Mouse (Mus musculus) hindbrain, embryonic 15.5 days (tissue): ENCODE data around the gene 1700003E16Rik. TPM values are rescaled to one million over a fixed set of nuclear protein-coding genes. Genes with fewer than 3 reads are reported as not detected.
A peak's percentile ranks its signal among the peaks of the same experiment; 100 is the strongest.
"Not testable (repeated sequence)": the region's sequence is repeated elsewhere in the genome, so short reads cannot be mapped to it uniquely, and the experiment has no call there.

Experiments
- ATAC-seq: fragments of 200-750 bp; cut with Nextera tagmentation; 2 replicates; pipeline ENCODE4 v1.8.0; 2017; ENCODE audit warnings: low read depth, moderate number of reproducible peaks, moderate TSS enrichment; ENCODE audit not compliant: low FRiP score
- H3K27ac ChIP-seq: fragments of 300-500 bp; sonication (generic); replicated peaks from 2 replicates; pipeline ENCODE4 v1.5.1; 2015; ENCODE audit warnings: mild to moderate bottlenecking, inconsistent platforms
- H3K27me3 ChIP-seq: fragments of 300-500 bp; sonication (generic); 2 replicates; pipeline ENCODE4 v1.6.1; 2015; ENCODE audit warnings: control low read depth, inconsistent platforms
- H3K36me3 ChIP-seq: fragments of 300-500 bp; sonication (generic); 2 replicates; pipeline ENCODE4 v1.6.1; 2015; ENCODE audit warnings: control low read depth, inconsistent platforms
- H3K4me1 ChIP-seq: fragments of 300-500 bp; sonication (generic); replicated peaks from 2 replicates; pipeline ENCODE4 v1.6.1; 2015; ENCODE audit warnings: control low read depth, inconsistent platforms
- H3K4me2 ChIP-seq: fragments of 300-500 bp; sonication (generic); 2 replicates; pipeline ENCODE4 v1.6.1; 2015; ENCODE audit warnings: moderate library complexity, mild to moderate bottlenecking, inconsistent platforms
- H3K4me3 ChIP-seq: fragments of 300-500 bp; sonication (generic); 2 replicates; pipeline ENCODE4 v1.5.1; 2015; ENCODE audit warnings: mild to moderate bottlenecking, inconsistent platforms
- H3K9ac ChIP-seq: fragments of 300-500 bp; sonication (generic); 2 replicates; pipeline ENCODE4 v1.6.1; 2015; ENCODE audit warnings: inconsistent platforms
- H3K9me3 ChIP-seq: fragments of 300-500 bp; sonication (generic); 2 replicates; pipeline ENCODE4 v1.6.1; 2016; ENCODE audit warnings: control low read depth, inconsistent platforms
- WGBS: fragments of 180-500 bp; shearing (Covaris S2); methylation state at CpG from one replicate; pipeline ENCODE4 v1.1.7; 2015; 5-methylcytosine and 5-hydroxymethylcytosine counted together
- polyA plus RNA-seq: library from polyadenylated mRNA; unstranded; fragments of >200 nt; fragmentation: Nextera tagmentation; extraction: Ambion mirVana; gene quantifications from 2 replicates; pipeline ENCODE4 v1.2.1, GENCODE M21; 2015

The 1700003E16Rik gene
- polyA plus RNA-seq, 1 experiment from 2014 or later = 9.8 TPM

DNA sequence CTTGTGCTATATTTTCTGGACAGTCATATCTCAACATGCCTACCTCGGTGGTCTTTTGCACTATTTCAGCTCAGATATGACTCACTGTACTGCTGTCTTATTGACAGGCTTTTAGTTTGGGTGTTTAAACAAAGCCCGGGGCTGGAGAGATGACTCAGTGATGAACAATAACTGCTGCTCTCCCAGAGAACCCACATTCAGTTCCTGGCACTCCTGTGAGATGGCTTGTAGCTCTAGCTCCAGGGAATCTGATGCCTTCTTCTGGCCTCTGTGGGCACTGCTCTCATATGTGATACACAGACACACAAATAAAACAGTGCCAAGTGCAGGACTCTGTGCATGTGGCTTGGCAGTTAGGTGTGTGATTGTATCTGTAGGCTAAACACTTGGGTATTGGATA, 11.0 kb upstream of the 1700003E16Rik start:
- no peak overlapping the region for H3K27ac ChIP-seq
- no peaks in the 10 kb centered on the region for H3K9me3 ChIP-seq
- no peak for ATAC-seq
- no peaks in the 10 kb centered on the region for H3K27me3 ChIP-seq
- no peak overlapping the region for H3K9ac ChIP-seq
- H3K4me3 ChIP-seq = no peak overlapping the region
- H3K4me1 ChIP-seq = peaks cover 16% of the 10 kb centered on the region
- 86% methylated on average over 2 of the region's 2 CpGs for WGBS
- H3K4me2 ChIP-seq = no peak overlapping the region
- H3K36me3 ChIP-seq = no peaks in the 10 kb centered on the region

DNA sequence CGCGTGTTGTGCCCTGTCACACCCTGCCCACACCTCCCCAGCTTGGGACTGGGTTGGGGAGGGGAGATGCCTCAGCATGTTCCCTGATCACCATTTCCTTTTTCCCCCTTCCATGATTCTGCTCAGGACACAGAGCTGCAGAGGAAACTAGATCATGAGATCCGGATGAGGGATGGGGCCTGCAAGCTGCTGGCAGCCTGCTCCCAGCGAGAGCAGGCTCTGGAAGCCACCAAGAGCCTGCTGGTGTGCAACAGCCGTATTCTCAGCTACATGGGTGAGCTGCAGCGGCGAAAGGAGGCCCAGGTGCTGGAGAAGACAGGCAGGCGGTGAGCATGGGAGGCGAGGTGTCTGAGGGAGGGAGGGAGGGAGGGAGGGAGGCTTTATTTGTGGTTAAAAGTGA, 10.4 kb upstream of the 1700003E16Rik start:
- Histone ChIP-seq H3K27ac (no peak overlapping the region), H3K4me2 (no peak overlapping the region), H3K9me3 (no peaks in the 10 kb centered on the region), H3K4me3 (no peak overlapping the region), H3K4me1 (peaks cover 16% of the 10 kb centered on the region), H3K9ac (no peak overlapping the region), H3K27me3 (no peaks in the 10 kb centered on the region), H3K36me3 (no peaks in the 10 kb centered on the region)
- ATAC-seq = no peak
- WGBS = 79% methylated on average over 9 of the region's 9 CpGs

DNA sequence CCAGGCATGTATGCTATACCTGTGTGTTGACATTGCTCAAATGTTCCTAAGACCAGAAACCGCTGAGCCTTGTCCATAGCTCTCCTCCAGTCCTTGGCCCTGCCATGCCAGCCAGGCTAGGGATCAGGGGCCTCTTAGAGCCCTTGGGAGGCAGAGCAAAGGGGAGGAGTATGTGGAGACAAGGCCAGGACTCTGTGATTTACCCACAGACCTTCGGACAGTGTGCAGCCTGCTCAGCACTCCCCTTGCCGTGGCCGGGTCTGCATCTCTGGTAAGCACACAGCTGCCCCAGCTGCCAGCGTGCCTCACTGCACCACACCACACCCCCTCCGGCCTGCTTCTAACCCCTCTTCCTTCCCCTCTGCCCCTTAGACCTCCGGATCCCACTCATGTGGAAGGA, 8.9 kb upstream of the 1700003E16Rik start:
- no peak for ATAC-seq
- H3K4me3 ChIP-seq = no peak overlapping the region
- 58% methylated on average over 7 of the region's 7 CpGs for WGBS
- H3K4me2 ChIP-seq = no peak overlapping the region
- peaks cover 9% of the 10 kb centered on the region for H3K4me1 ChIP-seq
- H3K27me3 ChIP-seq = no peaks in the 10 kb centered on the region
- H3K9me3 ChIP-seq = no peaks in the 10 kb centered on the region
- H3K36me3 ChIP-seq = no peaks in the 10 kb centered on the region
- no peak overlapping the region for H3K27ac ChIP-seq
- no peak overlapping the region for H3K9ac ChIP-seq

DNA sequence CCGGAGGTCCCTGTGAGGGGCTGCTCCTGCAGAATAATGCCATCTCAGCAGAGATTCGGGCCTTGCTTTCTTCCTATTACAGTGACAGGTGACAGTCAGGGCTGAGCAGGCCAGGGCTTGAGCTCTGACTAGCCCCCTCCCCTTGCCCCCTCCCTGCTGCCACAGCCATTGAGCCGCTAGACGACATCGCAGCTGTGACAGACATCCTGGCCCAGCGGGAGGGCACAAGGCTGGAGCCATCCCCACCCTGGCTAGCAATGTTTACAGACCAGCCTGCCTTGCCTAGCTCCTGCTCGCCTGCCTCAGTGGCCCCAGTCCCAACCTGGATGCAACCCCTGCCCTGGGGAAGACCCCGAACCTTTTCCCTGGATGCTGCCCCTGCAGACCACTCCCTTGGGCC, 4.5 kb upstream of the 1700003E16Rik start:
- Histone ChIP-seq H3K27me3 (no peaks in the 10 kb centered on the region), H3K4me1 (peaks cover 16% of the 10 kb centered on the region), H3K36me3 (no peaks in the 10 kb centered on the region), H3K27ac (no peak overlapping the region), H3K9ac (no peak overlapping the region), H3K9me3 (no peaks in the 10 kb centered on the region), H3K4me3 (no peak overlapping the region), H3K4me2 (no peak overlapping the region)
- no peak for ATAC-seq
- WGBS = 30% methylated on average over 8 of the region's 8 CpGs

DNA sequence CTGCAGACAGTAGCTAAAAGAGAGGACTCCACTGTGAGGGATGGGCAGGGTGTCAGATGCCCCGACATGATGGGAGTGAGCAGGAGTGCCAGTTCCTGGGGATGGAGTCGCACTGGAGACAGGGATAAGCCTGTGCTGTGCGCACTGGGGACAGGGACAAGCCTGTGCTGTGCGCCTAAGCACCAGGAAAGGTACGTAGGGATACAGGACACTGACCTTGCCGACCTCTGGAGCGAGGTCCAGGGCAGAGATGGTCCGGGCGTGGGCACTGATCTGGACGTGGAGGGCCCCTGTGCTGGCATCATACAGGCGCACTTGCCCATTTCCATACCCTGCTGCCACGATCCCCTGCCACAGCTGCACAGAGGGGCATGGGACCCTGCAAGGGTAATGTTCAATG, 3.2 kb upstream of the 1700003E16Rik start:
- no peaks in the 10 kb centered on the region for H3K36me3 ChIP-seq
- no peaks in the 10 kb centered on the region for H3K27me3 ChIP-seq
- H3K9ac ChIP-seq = no peak overlapping the region
- no peak overlapping the region for H3K4me2 ChIP-seq
- no peaks in the 10 kb centered on the region for H3K9me3 ChIP-seq
- no peak for ATAC-seq
- H3K4me3 ChIP-seq = no peak overlapping the region
- H3K4me1 ChIP-seq = peaks cover 16% of the 10 kb centered on the region
- H3K27ac ChIP-seq = no peak overlapping the region
- WGBS = 88% methylated on average over 12 of the region's 12 CpGs

DNA sequence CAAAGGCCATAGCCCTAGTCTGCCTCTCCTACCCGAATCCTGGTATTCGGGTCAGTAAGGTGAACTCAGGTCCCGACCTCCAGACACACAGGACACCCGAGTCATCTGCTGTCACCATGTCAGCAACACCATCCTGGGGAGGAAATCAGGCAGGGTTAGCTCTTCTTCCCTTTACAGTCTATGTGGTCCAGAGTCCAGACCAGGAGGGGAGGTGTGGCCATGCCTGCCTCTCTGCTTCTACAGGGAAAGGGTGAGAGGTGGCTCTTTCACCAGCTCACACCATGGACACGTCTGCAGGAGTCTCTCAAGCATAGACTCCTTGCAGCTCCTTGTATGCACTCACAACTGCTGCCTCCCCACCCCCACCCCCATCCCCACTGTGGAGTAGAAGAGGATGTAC, 2.7 kb upstream of the 1700003E16Rik start:
- WGBS = 79% methylated on average over 5 of the region's 5 CpGs
- Histone ChIP-seq H3K9me3 (no peaks in the 10 kb centered on the region), H3K27ac (no peak overlapping the region), H3K36me3 (no peaks in the 10 kb centered on the region), H3K4me3 (no peak overlapping the region), H3K9ac (no peak overlapping the region), H3K4me1 (peaks cover 16% of the 10 kb centered on the region), H3K4me2 (no peak overlapping the region), H3K27me3 (no peaks in the 10 kb centered on the region)
- ATAC-seq = no peak

DNA sequence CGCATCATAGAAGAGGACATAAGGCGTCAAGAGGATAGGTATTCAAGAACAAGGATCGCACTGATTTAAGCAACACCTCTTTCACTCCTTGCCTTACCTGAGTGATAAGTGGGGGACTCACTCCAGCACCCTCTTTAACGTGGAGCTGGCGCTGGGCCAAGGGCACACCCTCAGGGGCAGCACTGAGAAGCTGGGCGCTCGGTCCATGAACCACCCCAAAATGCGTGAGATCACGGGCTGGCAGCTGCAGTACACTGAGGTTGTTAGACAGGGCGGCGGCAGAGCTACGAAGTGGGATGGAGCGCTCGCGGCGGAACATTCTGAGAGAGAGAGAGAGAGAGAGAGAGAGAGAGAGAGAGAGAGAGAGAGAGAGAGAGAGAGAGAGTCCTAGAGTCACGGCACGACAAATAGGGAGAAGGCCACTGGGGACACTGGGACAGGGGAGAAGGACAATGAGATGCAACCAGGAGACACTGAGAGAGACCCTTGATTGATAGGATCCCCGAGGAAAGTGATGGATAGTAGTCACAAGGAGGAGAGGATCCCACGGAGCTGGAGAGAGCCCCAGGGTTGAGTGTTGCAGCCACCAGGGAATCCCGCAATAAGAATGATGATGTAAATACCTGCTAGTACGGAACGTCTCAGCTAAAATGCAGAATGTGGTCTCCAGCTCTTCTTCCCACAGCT, 509 bp upstream of the 1700003E16Rik start:
- peak; percentile 54 for ATAC-seq
- Histone ChIP-seq H3K9me3 (no peaks in the 10 kb centered on the region), H3K36me3 (no peaks in the 10 kb centered on the region), H3K4me2 (peak overlapping the region; percentile 85), H3K4me1 (peaks cover 16% of the 10 kb centered on the region), H3K4me3 (peak overlapping the region; percentile 50), H3K9ac (peak overlapping the region; percentile 52), H3K27ac (0 out of 2 replicates have a peak overlapping the region, but pooled peaks have one; percentile 2), H3K27me3 (peaks cover 9% of the 10 kb centered on the region)
- WGBS = 8% methylated on average over 21 of the region's 23 CpGs

DNA sequence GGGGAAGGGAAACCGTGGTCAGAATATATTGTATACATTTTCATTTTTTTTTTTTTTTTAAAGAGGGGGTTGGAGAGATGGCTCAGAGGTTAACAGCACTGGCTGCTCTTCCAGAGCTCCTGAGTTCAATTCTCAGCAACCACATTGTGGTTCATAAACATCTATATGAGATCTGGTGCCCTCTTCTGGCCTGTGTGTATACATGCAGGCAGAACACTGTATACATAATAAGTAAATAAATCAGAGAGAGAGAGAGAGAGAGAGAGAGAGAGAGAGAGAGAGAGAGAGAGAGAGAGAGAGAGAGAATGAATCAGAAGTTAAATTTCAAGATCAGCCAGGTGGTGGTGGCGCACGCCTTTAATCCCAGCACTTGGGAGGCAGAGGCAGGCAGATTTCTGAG, 3.3 kb downstream of the 1700003E16Rik start:
- H3K27ac ChIP-seq, H3K9me3 ChIP-seq, H3K4me2 ChIP-seq, ATAC-seq, H3K9ac ChIP-seq, H3K36me3 ChIP-seq, H3K4me3 ChIP-seq: not testable (repeated sequence)
- WGBS = 29% methylated on average over 3 of the region's 3 CpGs
- peaks cover 31% of the 10 kb centered on the region for H3K4me1 ChIP-seq
- peaks cover 29% of the 10 kb centered on the region for H3K27me3 ChIP-seq

DNA sequence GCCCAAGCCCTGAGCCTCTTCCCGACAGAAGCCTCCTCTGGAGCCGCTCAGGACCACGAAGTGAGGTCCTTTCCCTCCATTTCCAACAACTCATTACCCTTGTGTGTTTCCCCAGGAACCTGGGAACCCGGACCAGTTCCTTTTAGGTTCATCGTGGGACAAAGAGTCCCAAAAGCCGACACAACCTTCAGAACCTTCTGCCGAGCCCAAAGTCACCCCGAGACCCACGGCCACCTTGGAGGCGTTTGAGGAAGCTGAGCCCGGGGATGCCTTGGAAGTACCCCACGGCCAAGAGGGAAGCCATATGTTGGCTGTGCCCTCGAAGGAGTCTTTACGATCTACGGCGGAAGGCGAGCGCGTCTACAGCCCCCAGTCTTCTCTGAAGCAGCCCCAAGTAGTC, 5.2 kb downstream of the 1700003E16Rik start:
- no peak overlapping the region for H3K27ac ChIP-seq
- no peaks in the 10 kb centered on the region for H3K36me3 ChIP-seq
- H3K9ac ChIP-seq = no peak overlapping the region
- peaks cover 29% of the 10 kb centered on the region for H3K27me3 ChIP-seq
- WGBS = 7% methylated on average over 19 of the region's 19 CpGs
- peaks cover 26% of the 10 kb centered on the region for H3K4me1 ChIP-seq
- no peaks in the 10 kb centered on the region for H3K9me3 ChIP-seq
- peak overlapping the region; percentile 54 for H3K4me2 ChIP-seq
- no peak for ATAC-seq
- peak overlapping the region; percentile 26 for H3K4me3 ChIP-seq

DNA sequence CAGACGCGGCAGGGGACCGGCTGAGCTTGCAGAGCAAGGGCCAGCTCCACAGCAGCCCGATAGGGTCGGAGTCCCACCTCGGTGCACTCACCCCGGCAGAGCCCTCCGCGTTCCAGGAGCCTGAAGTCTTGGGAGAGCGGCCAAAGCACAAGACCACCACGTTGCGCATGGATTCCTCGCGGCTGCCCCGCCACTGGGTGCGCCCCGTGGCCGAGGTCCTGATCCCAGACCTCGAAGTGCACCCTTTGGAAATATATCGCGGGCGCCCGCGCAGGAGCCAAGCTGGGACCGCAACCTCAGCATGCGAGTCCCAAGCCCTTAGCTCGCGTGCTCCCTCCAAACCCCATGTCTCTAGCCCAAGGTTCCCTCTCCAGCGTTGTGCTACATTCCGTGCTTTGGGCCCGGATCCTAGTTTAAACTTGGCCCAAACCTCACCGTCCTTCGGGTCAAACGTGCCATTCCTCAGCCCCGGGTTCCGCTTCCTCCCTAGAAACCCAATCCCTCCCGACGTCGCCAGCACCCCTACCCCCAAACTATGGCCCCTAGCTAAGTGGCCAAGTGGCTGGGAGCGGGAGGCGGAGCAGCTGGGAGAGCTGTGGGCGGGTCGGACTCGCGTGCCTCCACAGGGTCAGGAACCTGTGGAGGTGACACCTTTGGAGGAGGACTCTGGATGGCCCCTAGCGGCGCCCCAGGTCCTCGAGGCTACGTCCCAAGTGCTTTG, 5.9 kb downstream of the 1700003E16Rik start:
- H3K27ac ChIP-seq = no peak overlapping the region
- peak overlapping the region; percentile 54 for H3K4me2 ChIP-seq
- WGBS = 2% methylated on average over 46 of the region's 49 CpGs
- peak overlapping the region; percentile 26 for H3K4me3 ChIP-seq
- H3K9ac ChIP-seq = peak overlapping the region; percentile 30
- no peak for ATAC-seq
- peaks cover 29% of the 10 kb centered on the region for H3K4me1 ChIP-seq
- H3K36me3 ChIP-seq = no peaks in the 10 kb centered on the region
- H3K27me3 ChIP-seq = peaks cover 29% of the 10 kb centered on the region
- no peaks in the 10 kb centered on the region for H3K9me3 ChIP-seq

DNA sequence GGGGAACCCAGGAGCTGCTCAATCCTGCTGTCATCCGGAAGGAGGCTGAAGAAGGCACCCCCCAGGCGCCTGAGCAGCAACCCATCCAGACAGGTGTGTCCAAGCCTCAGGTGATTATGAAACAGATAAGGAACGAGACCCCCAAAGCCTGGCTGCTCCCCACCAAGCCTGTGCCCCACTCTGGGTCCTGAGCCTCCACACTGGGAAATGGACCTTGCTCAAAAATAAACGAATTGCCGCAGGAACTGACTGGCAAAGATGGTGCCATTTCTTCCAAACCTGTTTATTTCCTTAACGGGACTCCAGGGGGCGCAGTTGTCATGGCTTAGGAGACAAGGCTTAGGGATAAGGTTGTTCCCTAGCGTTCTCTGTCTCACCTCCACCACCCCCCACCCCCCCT, 6.5 kb downstream of the 1700003E16Rik start:
- H3K9me3 ChIP-seq = no peaks in the 10 kb centered on the region
- H3K4me3 ChIP-seq = peak overlapping the region; percentile 26
- no peak overlapping the region for H3K27ac ChIP-seq
- peak overlapping the region; percentile 54 for H3K4me2 ChIP-seq
- peaks cover 35% of the 10 kb centered on the region for H3K4me1 ChIP-seq
- WGBS = 2% methylated on average over 8 of the region's 8 CpGs
- no peaks in the 10 kb centered on the region for H3K36me3 ChIP-seq
- ATAC-seq = no peak
- peak overlapping the region; percentile 17; the same call in 1 of the 2 replicates for H3K9ac ChIP-seq
- H3K27me3 ChIP-seq = peaks cover 29% of the 10 kb centered on the region

DNA sequence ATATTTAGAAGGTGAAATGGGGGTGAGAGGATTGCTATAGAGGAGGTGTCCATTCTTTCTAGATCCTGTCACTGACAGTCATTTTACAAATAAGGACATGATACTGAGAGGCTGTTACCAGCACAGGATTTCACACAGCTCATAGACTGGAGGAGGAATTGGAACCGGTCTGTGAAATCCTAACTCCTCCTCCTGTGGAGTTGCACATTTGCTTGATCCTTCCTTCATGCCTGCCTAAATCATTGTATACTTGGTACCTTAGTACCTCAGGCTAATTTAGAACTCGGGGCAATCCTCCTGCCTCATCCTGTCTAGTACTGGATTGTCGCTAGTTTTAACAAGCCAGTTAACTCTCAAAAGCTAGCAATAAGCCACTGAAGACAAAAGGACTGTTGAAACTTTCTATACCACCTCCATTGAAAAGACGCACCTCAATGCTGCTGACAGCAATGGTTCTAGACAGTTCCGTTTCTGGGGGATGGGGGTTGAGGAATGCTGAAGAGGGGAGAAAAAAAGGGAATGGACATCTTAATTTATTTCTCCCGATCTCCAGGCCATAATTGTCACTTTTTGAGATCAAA, 8.9 kb downstream of the 1700003E16Rik start:
- H3K9me3 ChIP-seq = no peaks in the 10 kb centered on the region
- ATAC-seq = peak; percentile 43; the same call in 1 of the 2 replicates
- H3K4me3 ChIP-seq = peak overlapping the region; percentile 83
- 6% methylated on average over 6 of the region's 6 CpGs for WGBS
- peaks cover 26% of the 10 kb centered on the region for H3K27me3 ChIP-seq
- no peaks in the 10 kb centered on the region for H3K36me3 ChIP-seq
- peak overlapping the region; percentile 65 for H3K4me2 ChIP-seq
- H3K9ac ChIP-seq = peak overlapping the region; percentile 90
- H3K4me1 ChIP-seq = peaks cover 57% of the 10 kb centered on the region
- peak overlapping the region; percentile 95 for H3K27ac ChIP-seq
